Mouse (Mus musculus) embryo, embryonic 10 days (tissue): ENCODE results near the gene Pcgf2.
A peak's percentile ranks its signal among the peaks of the same experiment; 100 is the strongest.
"Not testable (repeated sequence)": the region's sequence is repeated elsewhere in the genome, so short reads cannot be mapped to it uniquely, and the experiment has no call there.

Source experiments
- DNase-seq: peaks from one replicate; pipeline ENCODE4 v3.0.0-alpha.2; 2015; ENCODE audit warnings: low spot score

The Pcgf2 gene

GRCm38 (mm10) chr11:97650341-97650740, 50.0 kb downstream of the Pcgf2 start:
- no peak for DNase-seq

- DNase-seq = not testable (repeated sequence)
Observed at GRCm38 (mm10) chr11:97648541-97648940, 51.8 kb downstream of the Pcgf2 start.

GRCm38 (mm10) chr11:97644834-97645233, 55.5 kb downstream of the Pcgf2 start:
- DNase-seq = peak; percentile 74

GRCm38 (mm10) chr11:97643380-97644055, 56.8 kb downstream of the Pcgf2 start:
- DNase-seq = no peak

DNA sequence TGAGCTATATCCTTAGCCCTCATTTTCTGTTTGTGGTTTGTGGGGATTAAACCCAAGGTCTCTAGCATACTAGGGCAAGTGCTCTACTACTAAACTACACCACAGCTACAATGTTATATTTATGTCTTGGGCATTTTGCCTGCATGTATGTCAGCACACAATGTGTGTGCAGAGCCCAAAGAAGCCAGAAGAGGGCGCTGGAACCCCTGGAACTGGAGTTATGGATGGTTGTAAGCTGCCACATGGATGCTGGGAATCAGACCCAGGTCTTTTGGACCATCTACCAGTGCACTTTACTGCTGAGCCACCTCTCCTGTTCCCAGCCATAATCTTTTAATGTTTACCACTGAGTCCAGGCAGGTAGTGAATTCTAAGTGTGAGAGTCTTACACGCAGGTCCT, 57.6 kb downstream of the Pcgf2 start:
- DNase-seq = no peak

- no peak for DNase-seq
Observed at GRCm38 (mm10) chr11:97641668-97642067, 58.6 kb downstream of the Pcgf2 start.
